Mouse (Mus musculus) heart, postnatal 0 days (tissue): Measurements from ENCODE around the gene Sdad1. TPM values are rescaled to one million over a fixed set of nuclear protein-coding genes. Genes with fewer than 3 reads are reported as not detected.

Experiments
- ATAC-seq: fragments of 200-750 bp; cut with Nextera tagmentation; 2 replicates; pipeline ENCODE4 v1.8.0; 2017; ENCODE audit warnings: low read depth, moderate number of reproducible peaks, moderate library complexity; ENCODE audit not compliant: insufficient read depth
- DNase-seq: peaks from one replicate; pipeline ENCODE4 v3.0.0-alpha.2; 2016; ENCODE audit warnings: low spot score
- H3K27ac ChIP-seq: fragments of 300-500 bp; sonication (generic); 2 replicates; pipeline ENCODE4 v1.5.1; 2014; ENCODE audit warnings: low read depth, mild to moderate bottlenecking
- H3K27me3 ChIP-seq: fragments of 300-500 bp; sonication (generic); 2 replicates; pipeline ENCODE4 v1.6.1; 2014; ENCODE audit warnings: low read length, mixed read lengths; ENCODE audit not compliant: control insufficient read depth, insufficient read depth
- H3K36me3 ChIP-seq: fragments of 300-500 bp; sonication (generic); replicated peaks from 2 replicates; pipeline ENCODE4 v1.6.1; 2014; ENCODE audit warnings: low read length, mixed read lengths; ENCODE audit not compliant: control insufficient read depth, insufficient read depth
- H3K4me1 ChIP-seq: fragments of 300-500 bp; sonication (generic); 2 replicates; pipeline ENCODE4 v1.6.1; 2014; ENCODE audit warnings: antibody characterized with exemption; ENCODE audit not compliant: control insufficient read depth, insufficient read depth
- H3K4me2 ChIP-seq: fragments of 300-500 bp; sonication (generic); 2 replicates; pipeline ENCODE4 v1.6.1; 2014; ENCODE audit warnings: low read depth, mild to moderate bottlenecking, low read length, moderate library complexity
- H3K4me3 ChIP-seq: fragments of 300-500 bp; sonication (generic); 2 replicates; pipeline ENCODE4 v1.5.1; 2014; ENCODE audit warnings: low read depth, low read length
- H3K9ac ChIP-seq: fragments of 300-500 bp; sonication (generic); replicated peaks from 2 replicates; pipeline ENCODE4 v1.6.1; 2014; ENCODE audit warnings: low read depth, low read length, mixed read lengths
- H3K9me3 ChIP-seq: fragments of 300-500 bp; sonication (generic); replicated peaks from 2 replicates; pipeline ENCODE4 v1.6.1; 2016; ENCODE audit warnings: low read length; ENCODE audit not compliant: control insufficient read depth
- CTCF ChIP-seq: IDR thresholded peaks from 2 replicates; pipeline ENCODE4 v1.5.1; 2016; ENCODE audit warnings: antibody characterized with exemption, control low read depth, low read depth
- EP300 ChIP-seq: IDR thresholded peaks from 2 replicates; pipeline ENCODE4 v1.6.1; 2016; ENCODE audit warnings: antibody characterized with exemption, low read depth
- WGBS: fragments of 180-500 bp; shearing (Covaris S2); extraction: QIAGEN DNeasy Blood & Tissue Kit; methylation state at CpG from one replicate; pipeline ENCODE4 v1.1.7; 2014; 5-methylcytosine and 5-hydroxymethylcytosine counted together
- polyA plus RNA-seq: library from polyadenylated mRNA; unstranded; fragments of >200 nt; fragmentation: Nextera tagmentation; extraction: Ambion mirVana; gene quantifications from 2 replicates; pipeline ENCODE4 v1.2.1, GENCODE M21; 2015
- total RNA-seq: library from RNA; depleted of rRNA; stranded (reverse); fragments of >200 nt; gene quantifications from 2 replicates; pipeline ENCODE4 v1.2.3, GENCODE M21; 2014; ENCODE audit warnings: low replicate concordance

Gene Sdad1
- total and polyA plus RNA-seq, 2 experiments from 2014 or later = 13.8 to 37.0 TPM

DNA sequence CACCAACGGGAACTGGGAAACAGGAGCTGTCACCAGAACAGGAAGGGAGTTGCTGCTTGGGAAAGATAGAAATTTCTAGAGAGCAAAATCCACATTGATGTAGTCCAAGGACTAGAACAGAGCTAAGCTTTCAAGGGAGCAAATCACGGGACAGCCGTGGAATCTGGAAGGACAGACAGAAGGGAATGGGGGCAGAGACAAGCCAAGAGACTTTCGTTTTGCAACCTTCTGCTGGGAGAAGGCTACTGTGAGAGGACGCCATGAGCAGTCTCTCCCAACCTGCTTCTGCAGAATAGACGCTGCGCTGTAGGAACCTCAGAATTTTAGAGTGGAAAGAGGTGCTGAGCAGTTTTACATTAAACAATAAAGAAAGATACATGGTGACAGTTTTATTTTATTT, 39.5 kb upstream of the Sdad1 start:
- Histone ChIP-seq H3K4me2 (no peak overlapping the region), H3K9me3 (no peaks in the 10 kb centered on the region), H3K27me3 (0 out of 2 replicates have a peak, but pooled peaks cover 5% of the 10 kb centered on the region), H3K9ac (no peak overlapping the region), H3K4me3 (no peak overlapping the region), H3K27ac (no peak overlapping the region), H3K4me1 (peaks cover 7% of the 10 kb centered on the region; the same call in 1 of the 2 replicates), H3K36me3 (no peaks in the 10 kb centered on the region)
- WGBS = 73% methylated on average over 7 of the region's 7 CpGs
- no peak for ATAC-seq
- DNase-seq = no peak
- TF ChIP-seq EP300 (no peak), CTCF (no peak)

DNA sequence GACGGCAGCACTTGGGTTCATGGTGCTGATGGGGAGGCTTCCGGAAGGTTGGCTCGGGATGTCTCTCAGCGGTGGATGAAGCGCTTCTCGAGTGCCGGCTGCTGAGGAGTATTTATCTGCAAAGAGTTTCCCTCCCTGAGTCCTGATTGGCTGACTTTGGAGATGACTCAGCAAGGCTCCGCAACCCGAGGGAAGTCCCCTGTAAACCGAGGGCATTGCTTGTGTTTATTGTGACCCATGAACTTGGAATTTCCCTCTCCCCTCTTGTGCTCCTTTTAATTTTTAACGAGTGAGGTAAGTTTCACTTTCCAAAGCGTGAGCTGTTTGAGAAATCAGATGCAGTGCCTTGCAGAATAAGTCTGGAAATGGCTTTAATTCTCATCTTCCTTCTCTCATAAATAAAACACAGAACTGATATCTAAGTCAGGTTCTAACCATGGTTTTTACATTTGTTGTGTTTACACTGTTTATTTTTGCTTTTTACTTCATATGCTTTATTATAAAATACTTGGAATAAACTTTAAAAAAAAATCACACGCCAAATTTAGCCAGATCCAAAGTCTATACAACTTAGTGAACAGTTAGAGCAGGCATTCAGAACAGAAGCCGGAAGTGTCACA, 38.6 kb upstream of the Sdad1 start, which contains the start of gene Cxcl10:
TSS of gene Cxcl10 (minus strand) at position 96 of the 620 bp plus-strand sequence.
- no peak within 1 kb of the TSS for H3K27ac ChIP-seq
- peak within 1 kb of the TSS; percentile 26; the same call in 1 of the 2 replicates for H3K9ac ChIP-seq
- H3K4me2 ChIP-seq = peak within 1 kb of the TSS; percentile 51
- 0 out of 2 replicates have a peak, but pooled peaks cover 5% of the 10 kb centered on the region for H3K27me3 ChIP-seq
- no peaks in the 10 kb centered on the region for H3K36me3 ChIP-seq
- WGBS = 14% methylated on average over 14 of the region's 14 CpGs
- peak within 1 kb of the TSS; percentile 19 for H3K4me3 ChIP-seq
- H3K9me3 ChIP-seq = no peaks in the 10 kb centered on the region
- ATAC-seq = peak; percentile 35; the same call in 1 of the 2 replicates
- peak; percentile 25 for DNase-seq
- TF ChIP-seq EP300 (no peak), CTCF (no peak)
- H3K4me1 ChIP-seq = peaks cover 7% of the 10 kb centered on the region; the same call in 1 of the 2 replicates

DNA sequence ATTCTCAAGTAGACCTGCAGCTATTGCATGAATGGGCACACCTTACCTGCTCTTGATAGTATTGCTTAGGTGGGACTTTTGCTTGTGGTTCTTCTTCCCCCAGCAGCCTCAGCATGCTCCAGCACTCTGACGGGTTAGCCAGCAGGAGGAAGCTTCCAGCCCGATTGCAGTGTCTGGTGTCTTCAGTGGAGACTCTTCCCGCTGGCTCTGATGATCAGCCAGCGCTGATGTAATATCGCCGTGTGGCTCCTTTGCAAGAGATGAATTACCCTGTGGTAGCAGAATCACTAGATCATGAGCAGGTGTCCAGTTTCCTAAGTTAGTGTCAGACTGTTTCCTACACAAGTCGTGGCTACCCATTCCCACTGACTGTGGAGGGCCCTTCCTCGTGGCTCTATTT, 34.7 kb upstream of the Sdad1 start:
- ATAC-seq = no peak
- DNase-seq = no peak
- no peak overlapping the region for H3K4me3 ChIP-seq
- no peak overlapping the region for H3K9ac ChIP-seq
- H3K4me1 ChIP-seq = peaks cover 7% of the 10 kb centered on the region; the same call in 1 of the 2 replicates
- WGBS = 81% methylated on average over 8 of the region's 8 CpGs
- no peak overlapping the region for H3K4me2 ChIP-seq
- H3K9me3 ChIP-seq = no peaks in the 10 kb centered on the region
- no peaks in the 10 kb centered on the region for H3K36me3 ChIP-seq
- H3K27me3 ChIP-seq = 0 out of 2 replicates have a peak, but pooled peaks cover 5% of the 10 kb centered on the region
- H3K27ac ChIP-seq = no peak overlapping the region
- TF ChIP-seq CTCF (no peak), EP300 (no peak)

DNA sequence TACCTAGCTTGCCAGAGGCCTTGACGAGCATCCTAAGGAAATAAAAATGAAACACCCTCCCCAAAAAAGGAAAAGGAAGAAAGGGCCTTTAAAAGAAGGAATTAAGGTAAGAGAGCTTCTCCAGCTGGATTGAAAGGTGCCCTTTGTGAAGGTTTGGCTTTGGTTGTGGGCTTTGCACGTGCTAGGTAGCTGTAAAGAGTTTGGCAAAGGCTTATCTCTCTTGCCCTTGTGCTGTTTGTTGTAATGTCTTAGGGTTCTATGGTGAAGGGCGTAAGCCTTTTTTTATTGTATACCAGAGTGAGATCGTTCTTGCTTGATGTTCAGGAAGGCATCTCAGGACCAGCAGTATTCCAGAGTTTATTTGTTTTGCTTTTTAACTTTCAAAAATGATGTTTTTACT, 30.3 kb upstream of the Sdad1 start:
- no peaks in the 10 kb centered on the region for H3K4me1 ChIP-seq
- H3K4me3 ChIP-seq = no peak overlapping the region
- TF ChIP-seq EP300 = no peak
- no peak for TF ChIP-seq CTCF
- H3K9ac ChIP-seq = no peak overlapping the region
- H3K9me3 ChIP-seq = no peaks in the 10 kb centered on the region
- H3K36me3 ChIP-seq = no peaks in the 10 kb centered on the region
- H3K27ac ChIP-seq = no peak overlapping the region
- no peaks in the 10 kb centered on the region for H3K27me3 ChIP-seq
- H3K4me2 ChIP-seq = no peak overlapping the region
- WGBS = 43% methylated on average over 4 of the region's 4 CpGs
- DNase-seq (no peak), ATAC-seq (no peak)

DNA sequence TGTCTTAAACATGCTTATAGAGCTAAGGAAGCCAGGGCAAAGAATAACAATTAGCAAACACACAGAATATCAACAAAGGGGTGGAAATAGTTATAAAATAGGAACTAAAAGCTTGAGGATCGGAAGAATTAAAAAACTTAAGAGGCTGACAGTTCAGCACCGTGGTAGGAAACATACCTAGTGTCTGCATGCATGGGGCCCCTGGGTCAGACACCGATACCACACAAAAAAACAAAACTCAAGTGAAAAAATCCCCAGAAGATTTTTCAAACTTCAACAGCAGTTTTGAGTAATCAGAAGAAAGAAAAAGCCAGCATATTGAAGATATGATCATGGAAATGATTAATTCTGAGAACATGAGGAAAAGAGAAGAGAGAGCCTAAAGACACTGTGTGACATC, 26.5 kb upstream of the Sdad1 start:
- Histone ChIP-seq H3K27ac (no peak overlapping the region), H3K9me3 (no peaks in the 10 kb centered on the region), H3K4me2 (no peak overlapping the region), H3K36me3 (no peaks in the 10 kb centered on the region), H3K27me3 (no peaks in the 10 kb centered on the region), H3K9ac (no peak overlapping the region), H3K4me1 (no peaks in the 10 kb centered on the region), H3K4me3 (no peak overlapping the region)
- DNase-seq (no peak), ATAC-seq (no peak)
- TF ChIP-seq CTCF (no peak), EP300 (no peak)
- 76% methylated on average over 3 of the region's 3 CpGs for WGBS
